Mouse (Mus musculus): ENCODE data around the gene Wee2. TPM values are rescaled to one million over a fixed set of nuclear protein-coding genes. Genes with fewer than 3 reads are reported as not detected.

Gene Wee2
- total RNA-seq (2015; ENCODE audit: low replicate concordance) (not detected in 2 replicates), total RNA-seq (2017; ENCODE audit: low replicate concordance) (not detected in 2 replicates)

GRCm38 (mm10) chr6:40438936-40439335 is at the start of gene Wee2:
Gene Wee2, plus strand, starts transcription at chr6:40439088.
- no peak for ATAC-seq (replicated peaks; ENCODE audit: low FRiP score, poor library complexity, severe bottlenecking)

GRCm38 (mm10) chr6:40390975-40391374 is 47.9 kb upstream of the Wee2 start:
- ATAC-seq (replicated peaks; ENCODE audit: low FRiP score, poor library complexity, severe bottlenecking): no peak

GRCm38 (mm10) chr6:40393213-40393612 is 45.7 kb upstream of the Wee2 start:
- no peak for ATAC-seq (replicated peaks; ENCODE audit: low FRiP score, poor library complexity, severe bottlenecking)

GRCm38 (mm10) chr6:40402031-40402430 is 36.9 kb upstream of the Wee2 start:
- no peak for ATAC-seq (replicated peaks; ENCODE audit: low FRiP score, poor library complexity, severe bottlenecking)

GRCm38 (mm10) chr6:40403640-40404285 is 35.1 kb upstream of the Wee2 start:
- no peak for ATAC-seq (replicated peaks; ENCODE audit: low FRiP score, poor library complexity, severe bottlenecking)

- ATAC-seq (replicated peaks; ENCODE audit: low FRiP score, poor library complexity, severe bottlenecking): no peak
Measured at GRCm38 (mm10) chr6:40411085-40411484, 27.8 kb upstream of the Wee2 start.

- ATAC-seq (replicated peaks; ENCODE audit: low FRiP score, poor library complexity, severe bottlenecking): no peak
Measured at GRCm38 (mm10) chr6:40413046-40413445, 25.8 kb upstream of the Wee2 start.

GRCm38 (mm10) chr6:40413565-40413964 is 25.3 kb upstream of the Wee2 start:
- no peak for ATAC-seq (replicated peaks; ENCODE audit: low FRiP score, poor library complexity, severe bottlenecking)

GRCm38 (mm10) chr6:40415799-40416198 is 23.1 kb upstream of the Wee2 start:
- ATAC-seq (replicated peaks; ENCODE audit: low FRiP score, poor library complexity, severe bottlenecking): no peak

GRCm38 (mm10) chr6:40418386-40418785 is 20.5 kb upstream of the Wee2 start:
- no peak for ATAC-seq (replicated peaks; ENCODE audit: low FRiP score, poor library complexity, severe bottlenecking)

GRCm38 (mm10) chr6:40421099-40421498 is 17.8 kb upstream of the Wee2 start:
- no peak for ATAC-seq (replicated peaks; ENCODE audit: low FRiP score, poor library complexity, severe bottlenecking)

GRCm38 (mm10) chr6:40423013-40423412 is 15.9 kb upstream of the Wee2 start:
- no peak for ATAC-seq (replicated peaks; ENCODE audit: low FRiP score, poor library complexity, severe bottlenecking)

- ATAC-seq (replicated peaks; ENCODE audit: low FRiP score, poor library complexity, severe bottlenecking): no peak; the same call in 1 of the 2 replicates
Measured at GRCm38 (mm10) chr6:40423774-40424173, 15.1 kb upstream of the Wee2 start.

GRCm38 (mm10) chr6:40427441-40427840 is 11.4 kb upstream of the Wee2 start:
- ATAC-seq (replicated peaks; ENCODE audit: low FRiP score, poor library complexity, severe bottlenecking): no peak

GRCm38 (mm10) chr6:40428696-40429095 is 10.2 kb upstream of the Wee2 start:
- ATAC-seq (replicated peaks; ENCODE audit: low FRiP score, poor library complexity, severe bottlenecking): no peak

- ATAC-seq (replicated peaks; ENCODE audit: low FRiP score, poor library complexity, severe bottlenecking): no peak
Measured at GRCm38 (mm10) chr6:40429521-40429931, 9.4 kb upstream of the Wee2 start.

GRCm38 (mm10) chr6:40430251-40430650 is 8.6 kb upstream of the Wee2 start:
- ATAC-seq (replicated peaks; ENCODE audit: low FRiP score, poor library complexity, severe bottlenecking): no peak

GRCm38 (mm10) chr6:40430878-40431277 is 8.0 kb upstream of the Wee2 start:
- no peak for ATAC-seq (replicated peaks; ENCODE audit: low FRiP score, poor library complexity, severe bottlenecking)

- ATAC-seq (replicated peaks; ENCODE audit: low FRiP score, poor library complexity, severe bottlenecking): no peak
Measured at GRCm38 (mm10) chr6:40431356-40431755, 7.5 kb upstream of the Wee2 start.

- ATAC-seq (replicated peaks; ENCODE audit: low FRiP score, poor library complexity, severe bottlenecking): no peak
Measured at GRCm38 (mm10) chr6:40431812-40432211, 7.1 kb upstream of the Wee2 start.

GRCm38 (mm10) chr6:40432346-40433275 is 6.3 kb upstream of the Wee2 start:
- no peak for ATAC-seq (replicated peaks; ENCODE audit: low FRiP score, poor library complexity, severe bottlenecking)

Measured in erythroblast, adult 5-6 weeks (primary cell).